Mouse (Mus musculus) A20 (cell line): ENCODE data around the gene Snorc.

Experiments used
- DNase-seq: peaks from one replicate; pipeline ENCODE4 v3.0.0-alpha.2; 2011; ENCODE audit warnings: low read depth, low spot score

Snorc gene

DNA sequence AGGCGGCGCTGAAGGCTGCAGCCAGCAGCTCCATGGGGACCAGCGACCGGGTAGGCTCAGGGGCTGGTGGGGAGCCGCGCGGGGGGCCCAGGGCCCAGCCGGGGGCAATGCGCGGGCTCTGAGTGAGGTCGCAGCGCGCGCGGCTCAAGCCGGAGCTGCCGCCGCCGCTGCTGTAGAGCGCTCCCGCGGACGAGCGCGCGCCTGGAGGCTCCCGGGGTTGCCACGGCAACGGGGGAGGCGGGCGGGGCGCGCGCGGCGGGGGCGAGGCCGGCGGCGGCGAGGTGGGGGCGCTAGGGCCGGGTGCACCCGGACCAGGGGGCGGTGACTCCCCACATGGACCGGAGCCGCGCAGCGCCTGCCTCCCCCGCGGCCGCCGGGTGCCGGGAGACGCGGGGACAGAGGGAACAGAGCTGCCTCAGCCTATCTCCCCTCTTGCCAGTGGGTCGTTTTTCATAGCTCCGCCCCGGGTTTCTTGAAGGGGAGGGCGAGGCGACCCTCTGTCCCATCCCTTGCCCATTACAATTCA is 40.2 kb downstream of the Snorc start:
- DNase-seq, result no peak

DNA sequence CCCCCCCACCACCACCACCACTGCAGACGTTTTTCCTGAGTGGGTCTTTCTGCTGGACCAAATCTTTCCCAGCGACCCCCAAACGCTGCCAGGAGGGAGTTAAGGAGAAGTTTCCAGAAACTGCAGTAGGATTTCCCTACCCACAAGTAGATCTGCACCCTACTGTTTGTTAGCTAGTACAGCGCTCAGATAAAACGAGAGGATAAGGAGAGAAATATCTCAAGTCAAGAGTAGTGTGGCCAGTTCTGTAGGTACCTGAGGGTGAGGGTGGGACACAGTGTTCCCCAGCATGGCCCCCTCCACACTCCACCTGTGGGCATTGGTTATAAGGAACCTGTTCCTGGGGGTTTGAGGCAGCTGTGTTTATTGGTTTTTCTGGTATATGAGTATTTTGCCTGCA is 40.8 kb downstream of the Snorc start:
- DNase-seq, result no peak

DNA sequence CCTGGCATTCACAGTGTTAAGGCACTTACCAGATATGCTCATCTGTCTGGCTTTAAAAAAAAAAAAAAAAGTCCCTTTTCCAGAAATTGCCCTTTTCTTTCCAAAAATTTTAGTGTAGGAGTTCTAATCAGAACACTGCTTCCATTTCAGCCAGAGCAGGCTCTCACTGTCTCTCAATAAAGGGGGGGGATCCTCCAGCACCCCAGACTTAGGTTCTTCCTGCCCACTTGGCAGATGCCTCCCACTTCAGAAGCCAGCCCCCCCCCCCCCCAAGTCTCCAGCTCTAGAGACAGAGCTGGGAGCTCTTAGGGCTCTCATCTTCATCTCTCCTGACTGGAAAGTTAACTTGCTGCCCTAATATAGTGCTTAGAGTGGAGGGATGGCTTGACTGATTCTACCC is 50.4 kb downstream of the Snorc start:
- DNase-seq, result no peak

DNA sequence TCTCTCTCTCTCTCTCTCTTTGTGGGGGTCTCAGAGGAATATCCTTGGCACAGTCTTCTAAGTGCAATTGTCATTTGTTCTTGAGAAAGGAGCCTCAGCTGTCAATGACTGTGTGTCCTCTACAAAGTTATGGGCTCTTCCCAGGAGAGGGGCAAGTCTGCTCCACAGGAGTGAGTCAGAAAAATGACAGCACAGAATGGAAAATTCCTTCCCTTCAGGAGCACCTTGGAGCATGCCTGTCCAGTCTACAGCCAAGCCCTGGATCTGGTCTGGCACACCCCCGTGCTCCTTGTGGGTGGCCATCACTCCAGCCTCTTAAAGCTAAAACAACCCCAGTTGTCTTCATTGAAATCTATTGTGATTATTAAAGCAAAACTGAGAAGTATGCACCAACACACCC is 51.5 kb downstream of the Snorc start:
- no peak for DNase-seq

DNA sequence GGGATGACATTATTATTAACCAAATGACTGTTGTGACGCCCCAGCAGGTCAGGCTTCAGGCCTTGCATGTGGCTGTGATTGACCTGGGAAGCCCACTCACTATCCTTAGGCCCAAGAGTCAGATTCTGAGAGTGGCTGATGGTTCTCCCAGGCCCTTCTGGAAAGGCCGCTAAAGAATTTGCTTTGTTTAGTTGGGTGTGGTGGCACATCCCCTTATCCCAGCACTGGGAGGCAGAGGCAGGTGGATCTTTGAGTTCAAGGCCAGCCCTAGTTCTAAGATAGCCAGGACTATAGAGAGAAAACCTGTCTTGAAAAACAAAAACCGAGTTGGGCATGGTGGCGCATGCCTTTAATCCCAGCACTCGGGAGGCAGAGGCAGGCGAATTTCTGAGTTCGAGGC is 55.0 kb downstream of the Snorc start:
- no peak for DNase-seq
